Mouse (Mus musculus) MEL (cell line): ENCODE measurements around the gene Efr3b.
"Not testable (repeated sequence)": the region's sequence is repeated elsewhere in the genome, so short reads cannot be mapped to it uniquely, and the experiment has no call there.

Source experiments
- CTCF ChIP-seq, 3 experiments: IDR thresholded peaks in 2 of 3; conservative IDR thresholded peaks in 1 of 3; 2 replicates each; pipeline ENCODE4 v1.5.1; 2011 to 2012; ENCODE audit warnings: low read length in 3 of 3, low read depth in 2 of 3, mild to moderate bottlenecking in 2 of 3, improper control_type of control experiment in 1 of 3, inconsistent platforms in 1 of 3, mixed read lengths in 1 of 3, moderate library complexity in 1 of 3; ENCODE audit not compliant: control insufficient read depth in 1 of 3, insufficient read depth in 1 of 3, poor library complexity in 1 of 3, severe bottlenecking in 1 of 3
- EP300 ChIP-seq, 2 experiments: IDR thresholded peaks; 2 replicates each; pipeline ENCODE4 v1.6.1; 2011; ENCODE audit warnings: improper control_type of control experiment in 2 of 2, low read length in 2 of 2, low read depth in 1 of 2, mild to moderate bottlenecking in 1 of 2
- ETS1 ChIP-seq: IDR thresholded peaks from 2 replicates; pipeline ENCODE4 v1.6.1; 2012; ENCODE audit warnings: low read depth, mild to moderate bottlenecking, inconsistent platforms, low read length, improper control_type of control experiment, moderate library complexity
- HCFC1 ChIP-seq: IDR thresholded peaks from 2 replicates; pipeline ENCODE4 v1.6.1; 2012; ENCODE audit warnings: low read depth, mild to moderate bottlenecking, inconsistent platforms, low read length, improper control_type of control experiment, moderate library complexity
- MAFK ChIP-seq: IDR thresholded peaks from 2 replicates; pipeline ENCODE4 v1.6.1; 2011; ENCODE audit warnings: low read depth, mild to moderate bottlenecking, low read length, improper control_type of control experiment, borderline replicate concordance
- MYC ChIP-seq: IDR thresholded peaks from 2 replicates; pipeline ENCODE4 v1.6.1; 2011; ENCODE audit warnings: low read depth, mild to moderate bottlenecking, low read length, improper control_type of control experiment, moderate library complexity
- POLR2A ChIP-seq, 2 experiments: IDR thresholded peaks; 2 replicates each; pipeline ENCODE4 v1.6.1; 2011 to 2012; ENCODE audit warnings: low read length in 2 of 2, mild to moderate bottlenecking in 2 of 2, control low read depth in 1 of 2, improper control_type of control experiment in 1 of 2, low read depth in 1 of 2, moderate library complexity in 1 of 2; ENCODE audit not compliant: control insufficient read depth in 1 of 2, insufficient read depth in 1 of 2, poor library complexity in 1 of 2
- POLR2AphosphoS2 ChIP-seq: IDR thresholded peaks from 2 replicates; pipeline ENCODE4 v1.6.1; 2011; ENCODE audit warnings: low read length, improper control_type of control experiment
- RAD21 ChIP-seq: IDR thresholded peaks from 2 replicates; pipeline ENCODE4 v1.6.1; 2011; ENCODE audit warnings: mild to moderate bottlenecking, low read depth, low read length, improper control_type of control experiment
- SIN3A ChIP-seq: IDR thresholded peaks from 2 replicates; pipeline ENCODE4 v1.6.1; 2012; ENCODE audit warnings: low read length, improper control_type of control experiment, inconsistent platforms
- TAL1 ChIP-seq: IDR thresholded peaks from 2 replicates; pipeline ENCODE4 v1.6.1; 2012; ENCODE audit warnings: mild to moderate bottlenecking, inconsistent platforms, low read length, moderate library complexity, mixed read lengths
- TCF12 ChIP-seq: IDR thresholded peaks from 2 replicates; pipeline ENCODE4 v1.6.1; 2014; ENCODE audit warnings: low read depth, mild to moderate bottlenecking, inconsistent platforms, low read length, improper control_type of control experiment, moderate library complexity
- USF2 ChIP-seq, 2 experiments: IDR thresholded peaks; 2 replicates each; pipeline ENCODE4 v1.6.1; 2011 to 2012; ENCODE audit warnings: improper control_type of control experiment in 2 of 2, low read length in 2 of 2, borderline replicate concordance in 1 of 2, inconsistent platforms in 1 of 2, low read depth in 1 of 2, mild to moderate bottlenecking in 1 of 2; ENCODE audit not compliant: insufficient read depth in 1 of 2
- ZNF384 ChIP-seq: IDR thresholded peaks from 2 replicates; pipeline ENCODE4 v1.6.1; 2012; ENCODE audit warnings: low read depth, mild to moderate bottlenecking, inconsistent platforms, low read length, improper control_type of control experiment

DNA sequence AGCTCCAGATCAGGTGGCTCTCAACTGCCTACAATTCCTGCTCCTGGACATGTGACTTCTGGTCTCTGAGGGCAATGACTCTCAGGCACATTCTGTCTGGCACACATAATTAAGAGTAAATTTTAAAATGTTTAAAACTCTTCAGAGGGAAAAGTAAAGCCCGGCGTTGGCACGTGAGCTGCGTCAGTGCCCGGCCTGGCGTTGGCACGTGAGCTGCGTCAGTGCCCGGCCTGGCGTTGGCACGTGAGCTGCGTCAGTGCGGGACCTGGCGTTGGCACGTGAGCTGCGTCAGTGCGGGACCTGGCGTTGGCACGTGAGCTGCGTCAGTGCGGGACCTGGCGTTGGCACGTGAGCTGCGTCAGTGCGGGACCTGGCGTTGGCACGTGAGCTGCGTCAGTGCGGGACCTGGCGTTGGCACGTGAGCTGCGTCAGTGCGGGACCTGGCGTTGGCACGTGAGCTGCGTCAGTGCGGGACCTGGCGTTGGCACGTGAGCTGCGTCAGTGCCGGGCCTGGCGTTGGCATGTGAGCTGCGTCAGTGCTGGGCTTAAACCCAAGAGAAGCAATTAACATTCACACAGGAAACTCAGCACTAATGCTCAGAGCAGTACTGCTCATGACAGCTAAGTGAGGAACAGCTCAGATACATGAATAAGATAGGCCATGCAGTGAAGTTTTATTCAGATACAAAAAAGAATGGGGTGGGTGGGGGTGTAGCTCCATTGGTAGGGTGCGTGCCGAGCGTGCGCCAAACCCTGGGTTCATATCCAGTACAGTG is 108.4 kb downstream of the Efr3b start:
- TF ChIP-seq CTCF (IDR thresholded peaks at IDR 0.05 in 2 of 3, conservative IDR thresholded peaks at IDR 0.05 in 1 of 3; ENCODE audit: control insufficient read depth in 1 of 3, insufficient read depth in 1 of 3, low read depth in 2 of 3, low read length in 3 of 3, poor library complexity in 1 of 3, severe bottlenecking in 1 of 3); MAFK; SIN3A; TCF12; POLR2AphosphoS2; POLR2A (IDR thresholded peaks at IDR 0.05; ENCODE audit: control insufficient read depth in 1 of 2, insufficient read depth in 1 of 2, low read depth in 1 of 2, low read length in 2 of 2, poor library complexity in 1 of 2); ETS1; MYC; HCFC1; EP300 (IDR thresholded peaks at IDR 0.05; ENCODE audit: low read depth in 1 of 2, low read length in 2 of 2); ZNF384; RAD21; USF2 (IDR thresholded peaks at IDR 0.05; ENCODE audit: borderline replicate concordance in 1 of 2, insufficient read depth in 1 of 2, low read depth in 1 of 2, low read length in 2 of 2); TAL1: not testable (repeated sequence)
